Mouse (Mus musculus) v-Abl transformed pro-B cells (cell line): Measurements from ENCODE around the gene Tnfsf12.

Source experiments
- in situ Hi-C, 2 experiments: fragments of 400-800 bp; cut with MboI; formaldehyde crosslinking; loops; one replicate each; pipeline ENCODE4 v1.15.1; 2025; ENCODE audit not compliant: unreplicated experiment in 2 of 2

Gene Tnfsf12

DNA sequence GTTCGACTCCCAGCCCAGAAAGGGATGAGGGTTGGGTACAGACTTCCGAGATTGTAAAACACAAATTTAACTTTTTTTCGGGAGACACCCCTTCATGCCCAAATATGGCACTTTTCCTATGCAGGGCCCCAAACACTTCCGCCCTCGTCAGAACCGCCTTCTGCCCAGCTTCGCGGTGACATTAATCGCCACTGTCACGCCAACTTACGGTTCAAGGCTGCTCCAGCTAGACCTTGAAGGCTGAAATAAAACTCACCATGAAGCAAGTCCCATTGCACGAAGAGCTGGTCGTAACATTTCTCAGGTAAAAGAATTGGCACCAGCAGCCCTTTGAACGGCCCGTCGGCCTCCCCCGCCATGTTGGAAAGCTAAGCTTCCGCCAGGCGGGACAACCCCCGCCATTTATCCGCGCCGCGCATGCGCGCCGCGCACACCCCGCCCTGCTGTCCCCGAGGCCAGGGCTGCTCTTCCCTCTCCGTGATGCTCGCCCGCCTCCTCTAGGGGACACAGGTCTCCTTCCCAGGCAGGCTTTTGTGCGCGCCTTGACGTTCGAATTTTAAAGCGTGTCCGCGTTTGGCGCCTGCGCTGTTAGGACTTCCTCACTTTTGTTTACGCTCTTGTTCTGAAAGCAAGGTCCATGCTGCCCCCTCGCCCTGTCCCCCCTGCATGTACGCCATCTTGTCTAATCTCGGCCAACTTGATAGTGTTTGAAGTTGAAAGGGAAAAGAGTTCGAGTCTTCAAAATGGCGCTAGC, 33.3 kb downstream of the Tnfsf12 start, which contains the start of gene Mpdu1:
TSS of gene Mpdu1 (minus strand) at position 430 of the 754 bp plus-strand sequence.
- in situ Hi-C loops: no loop called here

GRCm38 (mm10) chr11:69661221-69661881, 34.3 kb downstream of the Tnfsf12 start:
- in situ Hi-C loops: no loop called here

DNA sequence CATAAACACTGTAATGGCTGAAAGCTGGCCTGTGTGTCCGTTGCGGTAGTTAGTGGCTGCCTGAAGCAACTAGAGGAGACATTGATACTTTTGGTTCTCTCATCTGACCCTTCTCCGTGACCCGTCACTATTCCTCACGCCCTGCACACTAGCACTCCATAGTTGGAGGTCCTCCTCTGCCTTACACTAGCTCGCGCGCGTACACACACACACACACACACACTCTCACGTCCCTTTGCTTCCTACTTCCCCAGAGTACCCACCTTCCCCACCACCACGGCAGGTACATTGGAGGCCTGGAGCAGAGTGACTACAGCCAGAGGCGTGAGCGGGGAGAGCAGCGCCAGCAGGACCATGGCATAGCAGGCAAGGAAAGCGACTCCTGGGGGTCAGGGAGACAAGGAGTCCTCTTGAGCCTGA, 38.2 kb downstream of the Tnfsf12 start:
- in situ Hi-C loops: no loop called here

DNA sequence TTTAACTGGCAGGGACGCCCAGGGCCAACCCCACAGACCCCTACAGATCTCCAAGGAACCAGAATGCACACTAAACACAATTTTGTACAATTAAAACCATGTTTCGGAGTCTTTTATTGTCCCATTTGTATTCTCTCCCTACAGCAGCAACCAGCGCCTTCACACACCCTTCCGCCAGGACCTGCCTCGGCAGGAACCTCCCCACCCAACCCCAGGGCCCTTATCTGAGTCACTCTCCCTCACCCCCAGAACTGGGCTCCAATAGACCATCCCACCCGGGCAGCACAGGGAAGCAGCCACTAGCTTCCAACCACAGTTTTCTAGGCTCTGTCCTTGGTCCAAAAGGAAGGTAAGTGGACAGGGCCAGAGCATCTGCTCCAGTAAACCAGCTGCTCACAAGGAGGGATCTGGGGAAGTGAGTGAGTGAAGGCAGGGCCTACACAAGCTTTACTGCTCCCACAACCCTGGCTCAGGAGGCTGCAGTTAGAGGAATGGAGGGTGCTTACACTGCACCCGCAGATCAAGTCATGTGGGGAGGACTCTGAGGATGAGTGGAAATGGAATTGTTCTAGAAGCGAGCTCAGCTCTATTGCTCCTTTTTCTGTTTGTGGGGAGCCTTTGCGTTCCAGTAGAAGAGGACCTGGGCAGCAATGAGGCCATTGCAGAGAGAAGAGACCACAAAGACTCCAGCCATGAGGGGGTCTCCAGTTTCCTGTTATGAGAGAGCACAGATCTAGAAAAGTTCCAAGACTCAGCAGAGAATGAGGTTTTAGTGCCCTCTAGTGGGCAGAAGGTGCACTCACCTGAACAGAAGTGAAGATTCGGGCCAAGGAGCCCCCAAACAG, 38.8 kb downstream of the Tnfsf12 start:
- in situ Hi-C loops: no loop called here

- in situ Hi-C loops: no loop called here
Observed at GRCm38 (mm10) chr11:69656065-69656455, 39.6 kb downstream of the Tnfsf12 start.

- in situ Hi-C loops: no loop called here
Observed at GRCm38 (mm10) chr11:69655264-69656064, 40.2 kb downstream of the Tnfsf12 start, which contains the start of gene Sox15. Gene Sox15 (plus strand): TSS chr11:69655314.

DNA sequence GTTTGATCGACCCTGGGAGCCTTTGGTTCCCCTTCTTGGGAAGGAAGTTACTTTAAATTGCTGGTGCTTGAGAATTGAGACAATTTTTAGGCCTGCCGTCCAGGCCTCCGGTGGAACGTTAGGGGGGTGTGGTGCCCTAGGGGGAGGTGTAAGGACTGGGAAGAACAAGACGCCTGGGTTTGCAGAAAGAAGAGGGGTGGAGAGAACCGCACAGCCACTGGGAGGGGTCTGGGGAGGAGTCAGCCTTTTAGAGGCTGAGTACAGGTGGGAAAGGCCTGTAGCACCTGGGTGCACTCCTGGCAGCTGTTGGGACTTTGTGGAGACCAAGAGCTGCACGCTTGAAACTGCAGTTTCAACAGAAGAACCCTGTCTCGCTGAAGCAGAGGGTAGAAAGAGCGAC, 40.9 kb downstream of the Tnfsf12 start:
- in situ Hi-C loops: no loop called here

- in situ Hi-C loops: no loop called here
Observed at GRCm38 (mm10) chr11:69653399-69653798, 42.2 kb downstream of the Tnfsf12 start.

- in situ Hi-C loops: no loop called here
Observed at GRCm38 (mm10) chr11:69645860-69646259, 49.8 kb downstream of the Tnfsf12 start.
